Mouse (Mus musculus): ENCODE measurements at regions not wholly inside any gene's neighbourhood (a gene's known extent, or its start where the extent isn't known, plus 50 kb on each side); places are given as distances from the start of the nearest gene placed in this dataset.
A peak's percentile ranks its signal among the peaks of the same experiment; 100 is the strongest.

- no peaks in the 10 kb centered on the region for H3K27me3 ChIP-seq (replicated peaks; ENCODE audit: control insufficient read depth, insufficient read depth, low read length)
- no peaks in the 10 kb centered on the region for H3K4me1 ChIP-seq (replicated peaks; ENCODE audit: control insufficient read depth, insufficient read depth, low read length)
- ATAC-seq (replicated peaks; ENCODE audit: low FRiP score, low TSS enrichment, low read depth) (no peak), DNase-seq (ENCODE audit: low spot score) (no peak)
- no peak overlapping the region for H3K4me2 ChIP-seq (ENCODE audit: low read length)
- H3K27ac ChIP-seq (ENCODE audit: low read depth), result no peak overlapping the region
- 83% methylated on average over 8 of the region's 8 CpGs for WGBS
- no peak overlapping the region for H3K4me3 ChIP-seq (ENCODE audit: low read depth, low read length)
- H3K9ac ChIP-seq (ENCODE audit: low read length), result no peak overlapping the region
- H3K9me3 ChIP-seq (ENCODE audit: control insufficient read depth, low read length), result no peaks in the 10 kb centered on the region
- H3K36me3 ChIP-seq (ENCODE audit: control insufficient read depth, insufficient read depth, low read length), result no peaks in the 10 kb centered on the region
Measured at GRCm38 (mm10) chr1:128830671-128831240, 238.7 kb upstream of the Cxcr4 start.

GRCm38 (mm10) chr1:128829536-128829935 is 237.4 kb upstream of the Cxcr4 start:
- Histone ChIP-seq H3K4me3 (ENCODE audit: low read depth, low read length) (no peak overlapping the region), H3K4me2 (ENCODE audit: low read length) (no peak overlapping the region), H3K36me3 (ENCODE audit: control insufficient read depth, insufficient read depth, low read length) (no peaks in the 10 kb centered on the region), H3K4me1 (replicated peaks; ENCODE audit: control insufficient read depth, insufficient read depth, low read length) (no peaks in the 10 kb centered on the region), H3K27me3 (replicated peaks; ENCODE audit: control insufficient read depth, insufficient read depth, low read length) (no peaks in the 10 kb centered on the region), H3K9me3 (ENCODE audit: control insufficient read depth, low read length) (no peaks in the 10 kb centered on the region), H3K9ac (ENCODE audit: low read length) (no peak overlapping the region), H3K27ac (ENCODE audit: low read depth) (no peak overlapping the region)
- WGBS, result 44% methylated on average over 2 of the region's 2 CpGs
- DNase-seq (ENCODE audit: low spot score), result no peak
- ATAC-seq (replicated peaks; ENCODE audit: low FRiP score, low TSS enrichment, low read depth), result no peak

DNA sequence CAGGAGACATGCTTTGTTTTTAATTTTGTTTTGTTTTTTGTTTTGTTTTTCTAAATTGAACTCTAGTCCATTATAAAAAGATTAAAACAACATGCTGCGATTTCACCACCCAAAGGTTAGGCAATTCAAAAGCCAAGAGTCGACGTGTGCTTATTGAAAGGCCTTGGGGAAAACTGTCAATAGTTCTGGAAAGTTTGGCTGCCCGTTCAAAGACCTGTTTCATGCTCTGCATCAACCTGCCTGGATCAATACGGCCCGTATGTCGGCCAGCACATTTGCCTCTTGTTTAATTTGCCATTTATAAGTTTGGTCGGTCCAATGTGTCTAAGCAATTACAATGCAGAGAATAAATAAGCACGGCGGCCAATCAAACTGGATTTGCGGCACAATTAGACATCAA is 234.3 kb upstream of the Cxcr4 start:
- Histone ChIP-seq H3K9ac (ENCODE audit: low read length) (no peak overlapping the region), H3K9me3 (ENCODE audit: control insufficient read depth, low read length) (no peaks in the 10 kb centered on the region), H3K27me3 (replicated peaks; ENCODE audit: control insufficient read depth, insufficient read depth, low read length) (no peaks in the 10 kb centered on the region), H3K36me3 (ENCODE audit: control insufficient read depth, insufficient read depth, low read length) (no peaks in the 10 kb centered on the region), H3K4me1 (replicated peaks; ENCODE audit: control insufficient read depth, insufficient read depth, low read length) (no peaks in the 10 kb centered on the region; the same call in 1 of the 2 replicates), H3K27ac (ENCODE audit: low read depth) (no peak overlapping the region), H3K4me2 (ENCODE audit: low read length) (no peak overlapping the region), H3K4me3 (ENCODE audit: low read depth, low read length) (no peak overlapping the region)
- WGBS, result 89% methylated on average over 11 of the region's 11 CpGs
- DNase-seq (ENCODE audit: low spot score) (no peak), ATAC-seq (replicated peaks; ENCODE audit: low FRiP score, low TSS enrichment, low read depth) (no peak)

DNA sequence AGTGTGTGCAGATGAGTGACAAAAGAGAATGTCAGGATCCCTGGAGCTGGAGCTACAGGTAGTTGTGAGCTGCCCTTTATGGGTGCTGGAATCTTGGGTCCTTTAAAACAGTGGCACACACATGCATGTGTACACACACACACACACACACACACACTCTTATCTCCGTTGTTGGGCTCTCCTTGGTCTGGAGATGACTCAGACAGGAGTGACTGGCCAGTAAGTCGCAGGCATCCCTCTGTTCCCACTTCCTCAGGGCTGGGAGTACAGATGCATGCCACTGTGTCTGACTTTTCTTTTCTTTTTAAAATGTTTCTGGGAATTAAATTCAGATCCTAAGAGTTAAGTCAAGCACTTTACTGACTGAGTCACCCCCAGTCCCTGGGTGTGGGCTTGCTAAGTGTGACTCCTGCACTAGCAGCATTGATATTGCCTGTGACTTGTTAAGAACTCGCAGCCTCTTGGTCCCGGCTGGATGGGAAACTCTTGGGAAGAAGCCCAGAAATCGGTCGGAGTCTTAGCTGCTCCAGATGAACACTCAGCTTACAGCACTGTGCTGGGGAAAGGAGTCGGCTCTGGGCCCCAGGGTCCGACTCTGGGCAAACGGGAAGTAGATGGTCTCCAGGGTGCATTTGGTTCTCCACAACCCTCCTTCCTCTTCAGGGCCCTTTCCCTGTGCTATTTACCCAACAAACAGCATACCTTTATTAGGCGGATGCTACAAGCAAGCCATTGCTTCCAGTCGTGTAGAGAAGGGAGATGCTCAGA is 233.0 kb upstream of the Cxcr4 start:
- DNase-seq (ENCODE audit: low spot score) (no peak), ATAC-seq (replicated peaks; ENCODE audit: low FRiP score, low TSS enrichment, low read depth) (no peak)
- Histone ChIP-seq H3K9me3 (ENCODE audit: control insufficient read depth, low read length) (no peaks in the 10 kb centered on the region), H3K4me2 (ENCODE audit: low read length) (no peak overlapping the region), H3K9ac (ENCODE audit: low read length) (no peak overlapping the region), H3K4me1 (replicated peaks; ENCODE audit: control insufficient read depth, insufficient read depth, low read length) (no peaks in the 10 kb centered on the region; the same call in 1 of the 2 replicates), H3K4me3 (ENCODE audit: low read depth, low read length) (no peak overlapping the region), H3K27me3 (replicated peaks; ENCODE audit: control insufficient read depth, insufficient read depth, low read length) (no peaks in the 10 kb centered on the region), H3K27ac (ENCODE audit: low read depth) (no peak overlapping the region), H3K36me3 (ENCODE audit: control insufficient read depth, insufficient read depth, low read length) (no peaks in the 10 kb centered on the region)
- WGBS, result 72% methylated on average over 11 of the region's 11 CpGs

GRCm38 (mm10) chr1:128824235-128824634 is 232.1 kb upstream of the Cxcr4 start:
- no peak overlapping the region for H3K27ac ChIP-seq (ENCODE audit: low read depth)
- H3K36me3 ChIP-seq (ENCODE audit: control insufficient read depth, insufficient read depth, low read length), result no peaks in the 10 kb centered on the region
- ATAC-seq (replicated peaks; ENCODE audit: low FRiP score, low TSS enrichment, low read depth) (no peak), DNase-seq (ENCODE audit: low spot score) (peak; percentile 87)
- no peaks in the 10 kb centered on the region for H3K27me3 ChIP-seq (replicated peaks; ENCODE audit: control insufficient read depth, insufficient read depth, low read length)
- no peak overlapping the region for H3K4me2 ChIP-seq (ENCODE audit: low read length)
- no peaks in the 10 kb centered on the region for H3K9me3 ChIP-seq (ENCODE audit: control insufficient read depth, low read length)
- no peaks in the 10 kb centered on the region; the same call in 1 of the 2 replicates for H3K4me1 ChIP-seq (replicated peaks; ENCODE audit: control insufficient read depth, insufficient read depth, low read length)
- no peak overlapping the region for H3K9ac ChIP-seq (ENCODE audit: low read length)
- 14% methylated on average over 8 of the region's 8 CpGs for WGBS
- H3K4me3 ChIP-seq (ENCODE audit: low read depth, low read length), result no peak overlapping the region

DNA sequence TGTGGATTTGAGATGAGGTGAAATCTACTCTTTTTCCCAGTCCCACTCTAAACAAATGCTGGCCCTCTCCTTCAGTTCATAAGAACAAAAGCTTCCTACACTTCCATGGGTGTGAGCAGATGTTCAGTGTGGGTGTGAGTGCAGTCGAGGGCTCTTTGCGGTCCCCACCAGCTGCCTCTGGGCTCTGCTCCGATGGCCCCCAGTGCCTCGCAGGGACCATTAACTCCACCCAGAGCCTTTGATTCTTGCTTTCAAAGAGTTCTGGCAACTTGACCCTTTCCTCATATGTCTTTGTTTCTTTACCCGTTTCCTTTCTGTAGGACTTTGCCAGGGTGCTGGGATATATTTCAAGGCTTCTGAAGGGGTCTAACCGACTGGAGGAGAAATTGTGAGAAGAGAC is 229.9 kb upstream of the Cxcr4 start:
- H3K36me3 ChIP-seq (ENCODE audit: control insufficient read depth, insufficient read depth, low read length), result no peaks in the 10 kb centered on the region
- H3K27ac ChIP-seq (ENCODE audit: low read depth), result no peak overlapping the region
- DNase-seq (ENCODE audit: low spot score) (no peak), ATAC-seq (replicated peaks; ENCODE audit: low FRiP score, low TSS enrichment, low read depth) (no peak)
- H3K4me2 ChIP-seq (ENCODE audit: low read length), result no peak overlapping the region
- H3K27me3 ChIP-seq (replicated peaks; ENCODE audit: control insufficient read depth, insufficient read depth, low read length), result no peaks in the 10 kb centered on the region
- 43% methylated on average over 6 of the region's 6 CpGs for WGBS
- no peaks in the 10 kb centered on the region for H3K9me3 ChIP-seq (ENCODE audit: control insufficient read depth, low read length)
- no peaks in the 10 kb centered on the region; the same call in 1 of the 2 replicates for H3K4me1 ChIP-seq (replicated peaks; ENCODE audit: control insufficient read depth, insufficient read depth, low read length)
- no peak overlapping the region for H3K4me3 ChIP-seq (ENCODE audit: low read depth, low read length)
- H3K9ac ChIP-seq (ENCODE audit: low read length), result no peak overlapping the region

DNA sequence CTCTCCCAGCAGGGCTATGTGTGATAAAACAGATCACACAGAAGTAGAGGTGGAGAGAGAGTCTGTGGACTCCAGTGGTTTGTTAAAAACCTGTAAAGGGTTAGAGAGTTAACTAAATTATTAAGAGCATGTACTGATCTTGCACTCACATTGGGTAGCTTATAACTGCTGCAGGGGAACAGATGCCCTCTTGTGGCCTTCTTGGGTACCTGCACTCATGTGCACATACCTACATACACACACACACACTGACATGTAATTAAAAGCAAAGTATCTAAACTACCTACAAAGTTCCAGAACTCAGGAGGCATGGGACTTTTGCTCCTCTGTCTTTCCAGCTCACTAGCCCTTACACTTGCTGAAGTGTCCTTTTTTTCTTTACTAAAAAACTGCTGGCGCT is 228.4 kb upstream of the Cxcr4 start:
- H3K9ac ChIP-seq (ENCODE audit: low read length), result no peak overlapping the region
- H3K9me3 ChIP-seq (ENCODE audit: control insufficient read depth, low read length), result no peaks in the 10 kb centered on the region
- no peaks in the 10 kb centered on the region for H3K36me3 ChIP-seq (ENCODE audit: control insufficient read depth, insufficient read depth, low read length)
- no peaks in the 10 kb centered on the region for H3K27me3 ChIP-seq (replicated peaks; ENCODE audit: control insufficient read depth, insufficient read depth, low read length)
- H3K27ac ChIP-seq (ENCODE audit: low read depth), result no peak overlapping the region
- no peak overlapping the region for H3K4me2 ChIP-seq (ENCODE audit: low read length)
- 100% methylated on average over 1 of the region's 1 CpGs for WGBS
- DNase-seq (ENCODE audit: low spot score), result no peak
- no peak overlapping the region for H3K4me3 ChIP-seq (ENCODE audit: low read depth, low read length)
- no peak for ATAC-seq (replicated peaks; ENCODE audit: low FRiP score, low TSS enrichment, low read depth)
- H3K4me1 ChIP-seq (replicated peaks; ENCODE audit: control insufficient read depth, insufficient read depth, low read length), result no peaks in the 10 kb centered on the region; the same call in 1 of the 2 replicates

GRCm38 (mm10) chr1:128819611-128820010 is 227.5 kb upstream of the Cxcr4 start:
- H3K4me3 ChIP-seq (ENCODE audit: low read depth, low read length), result no peak overlapping the region
- H3K9ac ChIP-seq (ENCODE audit: low read length), result no peak overlapping the region
- H3K4me1 ChIP-seq (replicated peaks; ENCODE audit: control insufficient read depth, insufficient read depth, low read length), result no peaks in the 10 kb centered on the region; the same call in 1 of the 2 replicates
- WGBS, result 87% methylated on average over 6 of the region's 6 CpGs
- H3K27ac ChIP-seq (ENCODE audit: low read depth), result no peak overlapping the region
- no peak for ATAC-seq (replicated peaks; ENCODE audit: low FRiP score, low TSS enrichment, low read depth)
- H3K4me2 ChIP-seq (ENCODE audit: low read length), result no peak overlapping the region
- no peak for DNase-seq (ENCODE audit: low spot score)
- no peaks in the 10 kb centered on the region for H3K9me3 ChIP-seq (ENCODE audit: control insufficient read depth, low read length)
- H3K36me3 ChIP-seq (ENCODE audit: control insufficient read depth, insufficient read depth, low read length), result no peaks in the 10 kb centered on the region
- H3K27me3 ChIP-seq (replicated peaks; ENCODE audit: control insufficient read depth, insufficient read depth, low read length), result no peaks in the 10 kb centered on the region

DNA sequence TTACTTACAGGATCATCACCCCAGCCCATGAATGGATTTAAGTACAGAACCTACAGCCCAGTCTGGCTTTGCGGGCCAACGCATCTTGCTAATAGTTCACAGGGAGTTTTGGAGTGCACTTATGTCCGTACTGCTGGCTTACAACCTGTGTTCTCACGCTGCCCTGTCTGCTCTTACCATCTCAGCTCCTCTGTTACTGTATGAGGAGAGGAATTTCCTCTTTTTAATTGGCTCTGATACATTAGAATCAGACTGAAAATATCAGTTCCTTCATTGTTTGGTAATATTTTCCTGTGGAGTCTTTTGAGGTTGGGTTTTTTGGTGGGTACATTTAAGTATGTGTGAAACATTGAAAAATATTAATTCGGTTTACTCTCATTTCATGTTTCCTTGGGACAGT is 221.3 kb upstream of the Cxcr4 start:
- no peak for ATAC-seq (replicated peaks; ENCODE audit: low FRiP score, low TSS enrichment, low read depth)
- WGBS, result 84% methylated on average over 5 of the region's 5 CpGs

More for the DNA sequence above, 221.3 kb upstream of the Cxcr4 start:
- Histone ChIP-seq H3K4me2 (ENCODE audit: low read length) (no peak overlapping the region), H3K4me1 (replicated peaks; ENCODE audit: control insufficient read depth, insufficient read depth, low read length) (no peaks in the 10 kb centered on the region), H3K9me3 (ENCODE audit: control insufficient read depth, low read length) (no peaks in the 10 kb centered on the region), H3K4me3 (ENCODE audit: low read depth, low read length) (no peak overlapping the region), H3K36me3 (ENCODE audit: control insufficient read depth, insufficient read depth, low read length) (no peaks in the 10 kb centered on the region), H3K27ac (ENCODE audit: low read depth) (no peak overlapping the region), H3K9ac (ENCODE audit: low read length) (no peak overlapping the region), H3K27me3 (replicated peaks; ENCODE audit: control insufficient read depth, insufficient read depth, low read length) (no peaks in the 10 kb centered on the region)
- no peak for DNase-seq (ENCODE audit: low spot score)
